Mouse (Mus musculus) E14TG2a.4 (cell line): ENCODE measurements at regions not wholly inside any gene's neighbourhood (a gene's known extent, or its start where the extent isn't known, plus 50 kb on each side); places are given as distances from the start of the nearest gene placed in this dataset.

ENCODE experiments used
- CTCF ChIP-seq: conservative IDR thresholded peaks from 2 replicates; pipeline ENCODE4 v1.5.1; 2014; ENCODE audit warnings: low read length
- POU5F1 ChIP-seq: IDR thresholded peaks from 2 replicates; pipeline ENCODE4 v1.6.1; 2014; ENCODE audit warnings: low read length, borderline replicate concordance

DNA sequence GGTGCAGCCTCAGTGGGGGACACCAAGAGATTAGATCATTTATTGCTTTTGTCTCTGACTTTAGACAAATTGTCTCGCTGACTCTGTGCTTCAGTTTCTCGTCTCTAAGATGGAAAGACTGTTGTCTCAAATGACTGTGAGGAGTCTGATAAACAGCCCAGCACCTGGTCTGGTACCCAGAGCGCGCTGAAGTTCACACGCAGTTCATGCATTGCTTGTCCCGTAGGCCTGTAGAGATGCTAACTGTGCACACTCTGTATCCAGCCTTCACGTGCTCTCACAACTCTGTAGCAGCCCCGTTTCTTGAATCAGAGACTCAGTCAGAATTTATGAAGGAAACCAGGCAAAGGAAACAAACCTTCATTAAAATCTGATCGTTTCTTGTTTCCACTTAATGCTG lies 116.7 kb downstream of the Ackr3 start:
- no peak for TF ChIP-seq CTCF
- no peak for TF ChIP-seq POU5F1
